Mouse (Mus musculus) erythroblast, adult 5-6 weeks (primary cell): ENCODE results near the gene Ctnnb1. TPM values are rescaled to one million over a fixed set of nuclear protein-coding genes. Genes with fewer than 3 reads are reported as not detected.

ENCODE experiments used
- ATAC-seq: replicated peaks from 2 replicates; pipeline ENCODE4 v1.8.0; 2016; ENCODE audit warnings: moderate number of reproducible peaks, mild to moderate bottlenecking, moderate TSS enrichment, inconsistent platforms; ENCODE audit not compliant: poor library complexity, low FRiP score, severe bottlenecking
- total RNA-seq, 2 experiments: library from RNA; stranded (forward) in 1 of 2; stranded (reverse) in 1 of 2; fragments of 150-400 nt in 1 of 2; fragments of 200-764, 138-1000 nt in 1 of 2; gene quantifications; 2 replicates each; pipeline versions ENCODE4 v1.2.3 to v1.2.4; 2015 to 2017; ENCODE audit warnings: low replicate concordance in 2 of 2

Gene Ctnnb1
- total RNA-seq, 2 experiments from 2014 or later: 172 to 196 TPM

DNA sequence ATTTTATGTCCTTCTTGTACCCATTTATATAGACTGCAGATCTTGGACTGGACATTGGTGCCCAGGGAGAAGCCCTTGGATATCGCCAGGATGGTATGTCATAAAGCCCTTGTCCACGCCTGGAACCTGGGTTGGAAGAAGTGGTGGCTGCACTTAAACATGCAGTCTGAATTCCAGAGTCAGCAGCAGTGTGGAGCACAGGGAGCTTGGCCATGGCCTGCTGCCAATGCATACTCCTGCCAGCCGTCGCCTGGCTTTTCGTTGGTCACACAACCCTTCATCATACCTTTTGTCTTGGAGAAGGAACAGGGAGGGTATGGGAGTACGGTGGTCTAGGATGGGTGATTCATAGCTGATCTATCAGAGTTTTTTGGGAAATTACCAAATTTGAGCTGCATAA, 29.5 kb downstream of the Ctnnb1 start:
- no peak for ATAC-seq

DNA sequence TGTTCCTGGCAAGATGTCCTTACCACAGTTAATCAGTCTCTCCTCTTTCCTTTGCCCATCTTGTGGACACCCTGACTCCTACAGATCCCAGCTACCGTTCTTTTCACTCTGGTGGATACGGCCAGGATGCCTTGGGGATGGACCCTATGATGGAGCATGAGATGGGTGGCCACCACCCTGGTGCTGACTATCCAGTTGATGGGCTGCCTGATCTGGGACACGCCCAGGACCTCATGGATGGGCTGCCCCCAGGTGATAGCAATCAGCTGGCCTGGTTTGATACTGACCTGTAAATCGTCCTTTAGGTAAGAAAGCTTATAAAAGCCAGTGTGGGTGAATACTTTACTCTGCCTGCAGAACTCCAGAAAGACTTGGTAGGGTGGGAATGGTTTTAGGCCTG, 30.2 kb downstream of the Ctnnb1 start:
- ATAC-seq: no peak

DNA sequence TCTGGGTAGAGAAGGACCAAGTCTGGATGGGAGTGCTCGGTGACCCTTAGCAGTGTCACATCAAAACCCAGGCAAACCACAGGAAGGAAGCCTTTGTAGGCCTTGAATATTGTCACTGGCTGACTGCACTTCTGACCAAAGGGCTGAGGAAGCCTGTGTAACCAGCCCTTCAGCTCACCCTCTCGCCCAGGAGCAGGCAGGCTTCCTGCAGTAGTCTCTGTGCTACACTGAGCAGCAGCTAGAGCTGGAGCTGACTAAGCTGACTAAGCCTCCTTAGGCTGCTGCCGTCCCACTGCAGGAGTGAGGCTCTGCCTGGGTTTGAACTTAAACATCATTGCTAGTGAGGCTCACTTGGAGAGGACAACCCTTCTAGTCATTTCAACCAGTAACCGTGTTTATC, 31.6 kb downstream of the Ctnnb1 start:
- ATAC-seq: no peak

DNA sequence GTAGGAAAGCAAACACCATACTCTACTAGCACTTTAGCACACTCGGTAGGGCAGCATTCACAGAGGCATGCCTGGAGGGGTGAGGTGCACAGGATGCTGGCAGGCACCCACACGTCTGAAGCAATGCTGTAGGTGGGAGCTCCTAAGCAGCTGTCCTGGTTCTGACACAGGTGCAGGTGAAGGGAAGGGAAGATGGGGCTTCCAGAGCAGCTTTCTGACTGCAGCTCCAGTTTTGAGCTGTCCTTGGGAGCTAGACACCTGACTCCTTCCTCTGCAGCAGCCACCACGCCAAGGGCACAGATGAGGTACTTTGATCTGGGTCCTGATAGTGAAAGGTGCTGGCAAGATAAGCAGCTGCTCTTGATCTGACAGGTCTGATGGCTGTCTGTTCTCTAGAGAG, 32.5 kb downstream of the Ctnnb1 start:
- ATAC-seq: no peak

DNA sequence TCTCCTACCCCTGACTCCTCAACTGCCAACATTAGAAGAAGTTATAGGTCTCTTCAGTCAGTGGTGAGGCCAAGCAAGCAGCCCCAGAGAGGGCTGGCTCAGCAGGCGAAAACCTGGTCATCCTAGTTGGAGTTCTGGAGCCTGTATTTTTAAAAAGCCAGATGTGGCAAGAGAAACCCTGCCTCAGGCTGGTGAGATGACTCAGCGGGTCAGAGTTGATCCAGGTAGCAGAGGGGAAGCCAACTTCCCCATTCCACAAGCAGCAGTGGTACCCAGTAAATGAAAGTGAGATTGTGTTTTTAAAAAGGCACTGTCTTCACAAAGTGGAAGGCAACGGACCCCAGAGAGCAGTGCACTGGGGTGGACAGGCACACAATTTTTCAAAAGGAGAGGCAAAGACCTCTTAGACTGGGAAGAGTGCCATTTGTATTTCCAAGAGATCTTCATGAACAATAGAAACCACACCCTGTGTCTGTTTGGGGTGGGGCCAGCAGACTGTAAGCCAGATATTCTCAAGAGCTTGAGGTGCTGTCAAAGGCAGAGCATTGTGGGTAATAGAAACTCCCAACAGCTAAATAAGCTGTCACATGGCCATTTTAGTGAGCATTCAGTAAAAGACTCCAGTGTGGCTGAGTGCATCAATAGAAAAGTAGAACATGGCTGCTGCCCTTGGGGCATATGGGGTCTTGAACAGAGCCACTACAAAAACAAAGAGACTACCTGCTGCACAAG, 33.1 kb downstream of the Ctnnb1 start:
- ATAC-seq: no peak

DNA sequence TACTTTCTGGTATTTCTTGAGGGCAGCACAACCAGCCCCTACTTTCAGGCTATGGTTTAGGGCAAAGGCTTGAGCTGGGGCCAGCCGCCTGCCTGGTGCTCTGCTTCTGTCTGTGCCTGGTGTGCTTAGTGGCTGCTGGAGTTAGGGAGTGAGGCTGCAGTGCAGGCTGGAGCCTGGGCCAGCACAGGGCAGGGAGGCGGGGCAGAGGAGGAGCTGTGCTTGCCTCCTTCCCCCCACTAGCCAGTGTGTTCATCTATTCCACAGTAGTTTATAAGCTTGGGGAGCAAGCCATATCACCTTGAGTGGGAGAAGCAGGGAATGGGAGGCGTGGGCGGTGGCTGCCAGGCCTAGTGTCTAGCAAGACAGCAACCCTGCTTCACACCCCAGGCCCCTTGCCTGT, 34.1 kb downstream of the Ctnnb1 start:
- no peak for ATAC-seq

DNA sequence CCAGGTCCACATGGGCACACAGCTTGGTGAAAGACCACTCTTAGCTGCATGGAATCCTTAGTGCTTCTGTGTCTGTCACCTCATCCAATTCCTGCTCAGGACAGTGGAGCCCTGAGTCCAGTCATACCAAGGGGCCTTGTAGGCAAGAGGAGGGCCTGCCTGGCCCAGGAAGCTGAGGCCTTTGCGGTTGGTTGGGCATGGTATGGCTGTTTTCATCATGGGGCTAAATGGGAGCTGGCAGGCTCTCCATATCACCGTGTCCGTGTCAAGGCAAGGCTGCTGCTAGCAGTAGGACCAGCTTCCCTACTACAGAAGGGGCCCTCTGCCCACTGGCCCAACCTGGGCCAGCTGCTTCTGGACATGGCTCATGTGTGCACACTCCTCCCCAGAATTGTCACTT, 34.7 kb downstream of the Ctnnb1 start:
- no peak for ATAC-seq

DNA sequence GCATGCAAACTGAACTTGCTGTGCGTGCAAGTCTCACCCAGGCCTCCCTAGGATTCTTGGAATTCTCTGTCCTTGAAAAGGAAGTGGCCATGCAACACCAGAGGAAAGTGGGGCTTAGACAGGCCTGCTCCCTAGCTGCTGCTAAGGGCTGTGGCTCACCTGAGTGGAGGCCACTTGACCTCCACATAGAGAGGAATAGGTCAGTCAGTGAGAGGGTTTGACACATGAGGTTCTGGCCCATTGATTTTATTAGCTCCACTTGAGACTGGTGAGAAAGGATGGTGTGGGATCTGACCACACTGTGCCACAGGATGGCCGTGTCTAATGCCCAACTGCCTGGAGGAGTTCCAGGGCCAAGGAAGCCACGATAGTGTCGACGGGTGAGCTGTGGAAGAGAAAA, 35.2 kb downstream of the Ctnnb1 start:
- ATAC-seq: no peak

DNA sequence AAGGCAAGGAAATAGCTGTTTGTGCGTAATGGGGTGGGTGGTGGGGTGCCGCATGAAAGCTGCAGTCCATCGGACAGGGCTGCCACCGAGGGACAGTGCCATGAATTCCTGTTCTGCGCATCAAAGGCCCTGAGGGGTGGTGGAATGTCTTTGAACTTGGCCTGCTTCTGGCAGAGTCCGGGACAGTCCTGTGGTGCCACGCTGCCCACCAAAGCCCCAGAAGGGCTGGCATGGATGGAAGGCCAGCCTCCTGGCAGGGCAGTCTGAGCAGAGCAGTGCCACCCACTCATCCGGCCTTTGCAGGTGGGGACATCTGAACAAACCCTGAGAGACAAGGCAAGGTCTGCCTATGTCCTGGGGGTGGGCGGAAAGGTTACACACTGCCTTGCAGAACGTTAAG, 36.0 kb downstream of the Ctnnb1 start:
- no peak for ATAC-seq

DNA sequence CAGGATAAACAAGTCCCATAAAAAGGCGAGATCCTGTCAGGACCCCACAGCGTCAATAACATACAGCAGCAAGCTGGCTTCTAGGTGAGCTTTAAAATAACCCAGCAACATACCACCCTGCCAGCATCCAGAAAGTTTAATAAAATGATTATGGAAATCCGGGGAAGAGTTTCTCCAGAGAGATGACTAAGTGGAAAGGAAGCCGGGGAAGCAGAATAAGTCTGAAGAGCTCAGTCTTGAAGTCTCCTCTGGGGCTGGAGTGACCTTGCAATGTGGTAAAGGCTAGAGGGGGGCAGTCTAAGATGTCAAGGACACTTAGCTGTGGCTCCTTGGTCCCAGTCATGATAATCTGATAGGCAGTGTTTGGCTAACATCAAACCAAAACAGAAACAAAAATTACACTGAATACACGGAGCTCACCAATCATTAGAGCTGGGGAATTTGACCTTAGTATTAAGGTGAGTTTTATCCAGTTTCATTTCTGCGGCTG, 44.1 kb downstream of the Ctnnb1 start:
- ATAC-seq: no peak

DNA sequence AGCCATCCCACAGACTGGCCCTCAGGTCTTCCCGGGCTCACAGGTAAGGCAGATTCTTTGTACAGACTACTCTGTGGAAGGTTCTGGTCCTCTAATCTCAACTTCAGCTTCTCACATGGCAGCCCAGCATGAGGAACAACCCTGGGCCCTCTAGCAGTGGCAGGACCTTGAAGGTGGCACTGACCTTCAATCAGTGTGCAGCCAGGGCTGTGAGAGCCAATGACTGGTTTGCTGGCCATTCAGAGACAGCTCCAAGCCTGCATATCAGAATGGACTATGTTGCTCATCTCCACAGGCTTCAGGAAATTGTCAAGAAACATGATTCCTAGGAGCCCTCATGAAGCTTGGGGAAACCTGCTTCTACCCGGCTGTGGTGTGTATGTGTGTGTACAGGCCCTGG, 45.2 kb downstream of the Ctnnb1 start:
- ATAC-seq: no peak

DNA sequence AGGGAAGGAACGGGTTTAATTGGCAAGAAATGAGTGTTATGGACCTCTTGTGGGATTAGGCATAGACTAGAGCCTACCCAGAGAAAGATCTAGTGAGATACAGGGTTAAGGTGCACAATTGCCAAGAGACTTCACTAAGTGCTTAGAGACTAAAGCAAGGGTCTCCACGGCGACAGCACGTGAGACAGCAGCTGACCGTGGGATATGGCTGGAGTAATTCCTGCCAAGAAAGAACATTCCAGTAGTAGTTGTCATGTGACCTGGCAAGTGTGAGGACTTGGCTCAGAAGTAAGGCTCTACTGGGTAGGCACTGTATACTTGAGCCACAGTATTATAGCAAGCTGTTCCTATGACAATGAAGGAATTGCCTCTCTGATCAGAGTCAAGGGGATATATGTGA, 47.1 kb downstream of the Ctnnb1 start:
- no peak for ATAC-seq

DNA sequence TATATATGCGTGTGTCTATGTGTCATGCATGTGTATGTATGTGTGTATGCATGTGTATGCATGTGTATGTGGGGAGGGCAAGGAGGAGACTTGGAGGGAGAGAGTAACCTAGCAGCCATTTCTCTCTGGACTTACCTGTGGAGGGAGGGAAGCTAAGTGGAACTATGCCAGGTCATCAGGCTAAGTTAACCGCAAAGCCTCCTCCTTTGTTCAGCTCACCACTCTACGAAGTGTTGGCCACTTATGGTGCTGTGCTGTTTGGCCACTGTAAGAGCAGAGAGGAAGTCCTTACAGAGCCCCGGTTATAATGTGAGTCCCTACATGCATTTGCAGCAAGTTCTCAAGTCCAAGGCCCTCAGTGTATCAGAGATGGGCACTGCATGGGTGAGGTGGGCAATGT, 47.8 kb downstream of the Ctnnb1 start:
- no peak for ATAC-seq

DNA sequence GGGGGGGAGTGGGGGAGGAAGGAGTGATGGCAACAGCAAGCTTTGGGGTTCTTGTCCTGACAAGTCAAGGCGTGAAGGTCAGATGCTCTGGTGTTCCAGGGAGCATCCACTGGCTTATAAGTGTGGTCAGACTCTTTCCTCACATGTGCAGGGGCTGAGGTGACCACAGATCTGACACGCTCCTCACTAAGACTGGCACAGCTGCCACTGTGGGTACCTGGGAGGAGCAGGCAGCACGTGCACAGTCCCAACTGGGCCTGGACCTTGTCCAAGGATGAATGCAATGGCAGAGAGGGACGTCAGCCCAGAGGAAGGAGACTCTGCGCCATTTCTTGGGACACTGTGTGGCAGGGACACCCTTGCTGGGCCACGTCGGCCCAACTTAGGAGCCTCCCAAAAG, 52.8 kb downstream of the Ctnnb1 start:
- no peak for ATAC-seq

DNA sequence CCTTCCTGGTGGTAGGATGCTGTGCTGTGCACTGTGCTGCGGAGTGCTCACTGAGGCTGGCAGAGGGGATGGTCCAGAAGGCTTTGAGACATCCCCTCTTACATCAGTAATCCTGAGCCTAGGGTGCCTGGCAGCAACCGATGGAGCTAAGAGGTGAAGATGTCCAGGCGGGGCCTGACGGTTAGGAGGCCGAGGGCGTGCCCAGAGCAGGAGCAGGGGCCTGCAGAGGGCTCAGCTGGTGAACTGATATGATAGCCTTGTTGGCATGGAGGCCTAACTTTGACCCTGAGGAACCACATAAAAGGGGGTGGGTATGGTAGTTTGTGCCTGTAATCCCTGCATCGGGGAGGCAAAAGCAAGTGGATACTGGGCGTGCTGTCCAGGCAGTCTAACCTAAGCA, 54.8 kb downstream of the Ctnnb1 start:
- no peak for ATAC-seq

DNA sequence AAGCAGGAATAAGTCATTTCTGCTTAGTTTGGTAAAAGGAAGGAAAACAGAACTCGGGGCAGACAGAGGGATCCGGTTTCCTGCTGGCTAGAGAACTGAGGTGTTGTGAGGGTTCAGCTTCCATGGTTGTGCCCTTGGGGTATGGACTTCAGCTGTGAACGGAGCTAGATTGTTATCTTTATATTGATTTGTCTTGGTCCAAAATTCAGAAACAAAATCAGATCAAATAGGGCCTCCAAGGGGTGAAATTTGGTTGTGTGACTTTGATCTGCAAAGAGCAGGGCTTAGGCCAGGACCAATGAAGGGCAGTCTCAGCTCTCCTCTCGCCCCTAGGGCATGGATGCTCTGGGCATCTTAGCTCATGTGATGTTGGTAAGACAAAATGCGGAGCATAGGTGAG, 55.5 kb downstream of the Ctnnb1 start:
- no peak for ATAC-seq

DNA sequence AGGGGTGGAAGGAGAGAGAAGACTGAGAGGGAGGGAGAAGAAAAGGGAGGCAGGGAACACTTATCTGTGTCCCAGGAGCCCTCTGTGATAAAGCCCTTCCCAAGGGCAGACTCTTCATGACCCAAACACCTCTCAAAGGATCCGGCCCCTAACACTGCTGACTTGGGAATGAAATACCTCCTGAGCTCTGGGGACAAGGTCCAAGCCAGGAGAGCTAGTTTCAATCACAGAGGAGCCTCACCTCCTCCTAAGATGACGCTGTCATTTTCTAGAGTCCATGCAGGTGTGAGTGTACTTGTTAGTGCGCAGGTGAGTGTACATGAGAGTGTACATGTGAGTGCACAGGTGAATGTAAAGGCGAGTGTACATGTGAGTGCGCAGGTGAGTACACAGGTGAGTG, 56.0 kb downstream of the Ctnnb1 start:
- ATAC-seq: no peak

DNA sequence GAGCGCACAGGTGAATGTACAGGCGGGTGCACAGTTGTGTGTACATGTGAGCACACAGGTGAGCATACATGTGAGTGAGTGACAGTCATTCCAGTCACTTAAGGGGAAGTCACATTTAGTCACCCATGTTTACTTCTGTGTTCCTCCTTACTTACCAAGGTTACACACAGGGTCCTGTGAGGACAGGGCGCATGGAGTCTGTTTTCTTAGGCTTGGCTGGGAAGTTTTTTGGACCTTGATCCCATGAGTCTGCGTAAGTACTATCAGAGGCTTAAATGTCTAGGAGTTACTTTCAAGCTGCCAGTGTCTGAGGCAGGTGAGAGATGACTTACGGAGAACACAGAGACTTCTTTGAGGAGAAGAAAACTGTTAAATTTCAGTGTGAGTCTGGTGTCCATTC, 56.5 kb downstream of the Ctnnb1 start:
- ATAC-seq: no peak

DNA sequence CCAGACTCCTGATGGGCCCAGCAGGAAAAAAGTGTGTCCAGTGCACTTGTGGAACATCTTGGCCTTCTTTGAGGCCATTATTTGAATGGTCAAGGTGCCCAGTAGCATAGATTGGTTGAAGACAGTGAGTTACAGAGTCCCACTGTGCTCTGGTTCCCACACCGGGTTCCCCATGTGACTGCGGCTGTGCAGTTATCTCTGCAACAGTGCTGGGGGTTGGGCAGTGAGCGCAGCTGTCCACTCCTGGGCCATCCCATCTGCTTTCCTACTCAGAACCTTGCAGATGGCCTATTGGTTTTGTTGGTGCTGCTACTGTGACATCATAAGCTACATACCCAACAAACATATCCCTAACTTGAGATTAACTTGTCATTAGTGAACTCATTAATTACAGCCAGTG, 57.2 kb downstream of the Ctnnb1 start:
- no peak for ATAC-seq

DNA sequence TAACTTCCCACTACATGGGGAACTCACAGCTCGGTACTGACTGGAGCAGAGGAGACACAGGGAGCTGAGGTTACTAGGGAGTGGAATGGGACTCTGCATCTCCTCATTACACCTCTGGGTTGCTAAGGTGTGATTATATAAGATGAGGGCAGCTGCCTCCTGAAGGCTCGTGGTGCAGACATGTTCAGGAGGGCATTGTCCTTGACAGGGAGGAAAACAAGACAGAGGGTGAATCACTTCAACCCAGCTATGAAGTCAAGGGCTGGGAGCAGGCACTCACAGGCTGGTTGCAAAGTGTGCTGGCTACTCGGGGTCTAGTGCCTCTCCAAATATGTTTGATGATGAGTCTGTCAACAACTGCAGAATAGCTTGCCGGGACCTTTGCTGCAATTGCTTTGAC, 58.0 kb downstream of the Ctnnb1 start:
- ATAC-seq: no peak

DNA sequence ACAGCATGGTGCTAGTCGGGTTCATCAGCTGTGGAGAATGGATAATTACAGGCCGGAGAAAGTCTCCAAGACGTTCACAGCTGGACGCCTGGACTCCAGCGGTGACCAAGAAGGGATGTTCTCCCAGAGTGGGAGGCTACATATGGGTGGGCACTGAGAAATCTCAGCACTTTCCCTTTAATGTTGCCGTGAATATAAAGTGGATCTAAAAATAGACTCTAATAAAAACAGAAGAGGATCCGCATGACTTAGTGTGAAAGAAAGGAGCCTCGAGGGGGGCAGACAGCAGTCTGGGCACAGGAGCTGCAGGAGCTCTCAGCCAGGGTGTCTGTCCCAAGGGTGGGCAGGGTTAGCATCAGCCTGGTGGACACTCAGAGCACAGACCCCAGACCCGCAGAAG, 59.1 kb downstream of the Ctnnb1 start:
- no peak for ATAC-seq
